Mouse (Mus musculus): Measurements from ENCODE around the gene Ankrd44.

DNA sequence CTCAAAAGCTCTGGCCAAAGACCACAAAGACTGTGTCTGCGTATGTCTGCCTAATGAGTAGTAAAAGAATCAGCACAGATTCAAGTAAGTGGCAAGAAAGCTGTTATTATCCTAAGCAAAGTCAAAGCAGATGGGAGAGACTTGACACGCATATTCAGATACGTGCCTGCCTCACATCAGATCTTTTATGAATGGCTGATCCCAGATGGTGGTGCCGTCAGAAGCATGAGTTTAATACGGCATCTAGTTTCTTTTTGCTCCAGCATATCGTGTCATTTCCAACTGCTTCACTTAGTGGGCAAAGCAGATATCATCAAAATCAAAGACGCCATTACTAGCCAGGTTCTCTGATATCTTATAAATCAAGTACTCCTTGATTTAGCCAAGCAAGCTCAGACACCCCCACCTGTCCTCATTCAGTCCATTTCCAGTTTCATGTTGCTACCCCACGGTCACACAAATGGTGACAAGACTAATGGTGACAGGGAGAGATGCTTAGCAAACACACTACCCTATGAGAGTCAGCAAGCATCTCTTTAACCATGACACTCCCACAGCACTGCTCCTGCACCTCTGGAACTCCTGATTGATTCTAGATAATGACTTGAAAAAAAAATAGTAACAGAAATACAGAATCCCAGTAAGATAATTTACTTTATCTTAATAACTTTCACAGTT is 218.2 kb downstream of the Ankrd44 start:
- TF ChIP-seq CTCF (IDR thresholded peaks at IDR 0.05; ENCODE audit: control insufficient read depth, insufficient read depth, insufficient read length) (no peak), USF1 (IDR thresholded peaks at IDR 0.05; ENCODE audit: low read depth) (no peak), MYOD1 (IDR thresholded peaks at IDR 0.05; ENCODE audit: control insufficient read depth, insufficient read length, low read depth) (no peak), MYOG (IDR thresholded peaks at IDR 0.05; ENCODE audit: control insufficient read depth, extremely low read depth, insufficient read length) (no peak)
